Mouse (Mus musculus): ENCODE results near the gene Nckap5.

DNA sequence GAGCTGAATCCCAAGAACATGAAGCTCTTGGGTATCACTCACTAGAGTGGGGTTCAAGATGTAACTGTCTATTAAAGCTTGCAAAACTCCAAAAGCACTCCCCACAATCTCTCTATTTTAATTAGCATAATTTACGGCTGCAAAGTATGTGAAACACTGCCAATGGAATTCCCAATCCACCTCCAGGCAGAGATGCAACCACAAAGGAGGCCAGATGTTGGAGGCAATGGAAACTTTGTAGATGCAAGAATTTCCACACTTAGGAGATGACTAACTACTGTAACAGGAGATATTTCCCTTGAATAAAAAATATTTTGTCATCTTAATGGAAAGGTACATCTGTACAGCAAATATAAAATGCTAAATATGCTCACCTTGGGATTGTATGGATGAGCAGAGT is 295.1 kb downstream of the Nckap5 start:
- TF ChIP-seq POLR2A (IDR thresholded peaks at IDR 0.05; ENCODE audit: insufficient read length, low read depth) (no peak), POLR2AphosphoS2 (IDR thresholded peaks at IDR 0.05; ENCODE audit: insufficient read length, low read depth) (no peak), MYOG (IDR thresholded peaks at IDR 0.05; ENCODE audit: control insufficient read depth in 1 of 3, insufficient read depth in 1 of 3, insufficient read length in 2 of 3, low read depth in 2 of 3) (no peak), MAX (IDR thresholded peaks at IDR 0.05; ENCODE audit: low read depth) (no peak), SRF (IDR thresholded peaks at IDR 0.05; ENCODE audit: control insufficient read depth, insufficient read length, low read depth) (no peak), USF1 (IDR thresholded peaks at IDR 0.05; ENCODE audit: low read depth) (no peak), TCF12 (IDR thresholded peaks at IDR 0.05; ENCODE audit: insufficient read depth, poor library complexity, severe bottlenecking) (no peak)

Data from myocyte (in vitro differentiated cells).